Mouse (Mus musculus): ENCODE measurements around the gene Cers5.

GRCm38 (mm10) chr15:99740229-99740628, 32.5 kb downstream of the Cers5 start:
- TF ChIP-seq POLR2A (IDR thresholded peaks at IDR 0.05; ENCODE audit: borderline replicate concordance, low read depth, low read length), result no peak
- no peak for TF ChIP-seq CTCF (IDR thresholded peaks at IDR 0.05; ENCODE audit: low read depth, low read length)
